Mouse (Mus musculus): Measurements from ENCODE around the gene Slc12a6.

Slc12a6 gene

DNA sequence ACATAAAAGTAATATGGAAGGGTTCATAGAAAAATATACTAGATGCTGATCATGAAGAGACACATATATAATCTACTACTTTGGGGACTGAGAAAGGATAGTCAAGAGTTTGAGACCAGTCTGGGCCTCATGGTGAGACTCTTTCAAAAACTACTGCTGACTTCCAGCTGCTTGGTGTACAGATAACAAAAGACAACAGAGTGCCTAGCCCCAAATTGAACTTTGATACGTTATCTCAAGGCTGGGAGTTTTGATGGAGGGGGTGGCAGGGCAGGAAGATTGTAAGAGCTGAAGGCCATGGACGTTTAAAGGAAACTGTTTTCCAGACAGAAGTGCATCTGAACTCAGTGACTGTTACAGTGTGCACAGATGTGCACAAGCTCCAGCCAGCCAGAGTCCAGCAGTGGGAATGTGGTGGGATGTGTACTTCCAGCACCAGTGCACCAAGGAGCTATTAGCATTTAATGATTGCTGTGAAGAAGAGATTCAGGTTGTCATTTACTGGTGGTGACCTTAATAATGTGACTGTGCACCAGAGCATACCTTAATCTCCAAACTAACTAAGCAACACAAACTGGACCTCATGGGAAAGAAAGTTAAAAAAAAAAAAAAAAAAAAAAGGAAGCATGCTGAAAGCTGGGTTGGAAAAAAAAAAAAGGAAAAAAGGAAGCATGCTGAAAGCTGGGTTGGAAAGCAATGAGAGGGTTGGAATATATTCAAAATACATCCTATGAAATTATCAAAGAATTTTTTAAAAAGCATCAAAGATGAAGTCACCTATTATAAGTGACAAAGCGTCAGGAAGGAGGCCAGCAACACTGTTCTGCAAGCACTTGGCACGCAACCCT is 66.7 kb downstream of the Slc12a6 start:
- no peak for DNase-seq

DNA sequence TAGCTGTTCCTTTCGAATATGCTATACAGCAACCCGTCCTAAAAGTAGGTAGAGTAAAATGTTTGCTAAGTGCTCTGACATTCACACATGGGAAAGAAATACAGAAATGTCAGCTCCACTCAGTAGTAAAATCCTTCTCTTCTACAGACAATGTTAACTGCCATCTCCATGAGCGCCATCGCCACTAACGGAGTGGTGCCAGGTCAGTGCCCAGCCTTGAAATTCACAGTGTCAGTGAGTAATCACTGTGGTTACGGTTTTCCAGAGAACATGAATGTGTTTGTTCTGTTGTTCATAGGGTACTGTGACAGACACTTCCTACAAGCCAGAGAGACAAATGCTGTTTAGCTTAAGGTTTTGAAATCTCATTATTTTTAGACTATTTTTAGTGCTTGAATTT is 71.6 kb downstream of the Slc12a6 start:
- no peak for DNase-seq

DNA sequence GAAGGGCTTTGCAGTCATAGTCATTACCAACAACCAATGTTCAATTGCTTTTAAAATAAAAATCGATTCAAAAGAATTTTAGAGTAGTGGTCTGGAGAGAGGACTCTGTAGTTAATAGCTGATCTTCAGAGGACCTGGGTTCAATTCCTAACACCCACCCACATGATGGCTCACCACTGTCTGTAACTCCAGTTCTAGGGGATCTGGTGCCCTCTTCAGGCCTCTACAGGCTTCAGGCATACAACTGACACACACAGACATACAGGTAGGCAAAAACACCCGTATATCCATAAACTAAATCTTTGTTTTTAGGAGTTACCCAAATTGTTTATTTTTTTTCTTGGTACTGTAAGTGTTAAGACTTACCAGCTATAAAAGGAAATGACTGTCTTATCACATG is 74.1 kb downstream of the Slc12a6 start:
- DNase-seq: peak in 1 of 2 experiments; percentile 22

DNA sequence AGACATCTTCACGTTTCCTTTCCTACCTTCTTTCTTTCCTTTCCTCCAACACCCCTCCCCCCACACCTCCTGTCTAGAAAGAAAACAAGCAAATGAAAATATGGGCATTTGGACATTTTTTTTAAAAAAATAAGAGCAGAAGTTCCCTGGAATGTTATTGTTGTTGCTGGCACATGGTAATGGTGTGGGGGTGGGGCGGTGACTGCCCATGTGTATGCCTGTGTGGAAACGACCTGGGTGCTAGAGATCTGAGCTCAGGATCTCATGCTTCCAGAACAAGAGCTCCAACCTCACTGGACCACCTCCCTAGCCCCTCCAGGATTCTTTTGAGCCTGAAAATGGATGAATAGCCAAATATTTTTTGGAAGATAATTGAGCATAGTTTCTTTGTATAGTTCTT is 75.5 kb downstream of the Slc12a6 start:
- no peak for DNase-seq

DNA sequence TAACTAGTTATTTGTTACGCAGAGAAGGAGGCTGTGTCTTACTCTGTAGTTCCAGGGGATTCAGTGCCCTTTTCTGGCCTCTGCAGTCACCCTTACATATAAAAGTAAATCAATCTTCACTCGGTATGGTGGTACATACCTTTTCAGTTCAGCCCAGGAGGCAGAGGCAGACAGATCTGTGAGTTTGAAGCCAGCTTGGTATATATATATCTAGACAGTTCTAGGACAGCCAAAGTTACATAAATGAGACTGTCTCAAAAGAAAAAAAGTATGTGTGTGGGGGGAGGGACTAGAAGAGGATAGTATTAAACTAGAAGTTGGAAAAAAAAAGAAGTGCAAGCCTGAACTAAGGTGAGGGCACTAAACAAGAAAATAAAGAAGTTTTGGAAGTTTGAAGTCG is 82.6 kb downstream of the Slc12a6 start:
- DNase-seq: no peak

DNA sequence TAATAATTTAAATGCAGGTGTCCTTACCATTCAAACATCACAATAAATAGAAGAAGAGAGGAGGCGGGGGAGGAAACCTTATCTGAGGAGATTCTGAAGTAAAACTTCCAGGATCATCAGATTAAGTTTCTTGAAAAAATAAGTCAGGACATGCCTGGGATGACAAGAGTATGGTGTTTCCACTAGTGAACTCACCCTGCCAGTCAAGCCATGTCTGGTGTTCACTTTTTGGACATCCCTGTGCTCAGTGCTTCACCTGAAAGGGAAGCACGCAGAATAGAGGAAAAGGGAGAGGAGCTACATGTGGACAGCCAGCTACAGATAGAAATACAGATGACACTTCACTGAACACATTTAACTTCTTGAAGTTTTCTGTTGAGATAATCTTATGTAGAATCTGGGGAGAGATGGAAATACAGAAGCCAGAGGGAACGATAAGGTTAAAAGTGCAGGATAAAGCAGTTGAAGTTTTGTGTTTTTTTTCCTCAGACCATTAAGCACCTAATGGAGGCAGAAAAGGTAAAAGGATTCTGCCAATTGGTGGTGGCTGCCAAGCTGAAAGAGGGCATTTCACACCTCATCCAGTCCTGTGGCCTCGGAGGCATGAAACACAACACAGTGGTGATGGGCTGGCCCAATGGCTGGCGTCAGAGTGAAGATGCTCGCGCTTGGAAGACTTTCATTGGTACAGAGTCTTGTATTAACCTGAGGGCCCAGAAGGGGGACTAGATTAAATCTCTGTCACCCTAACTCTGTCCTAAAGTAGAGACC is 88.2 kb downstream of the Slc12a6 start:
- DNase-seq: no peak

DNA sequence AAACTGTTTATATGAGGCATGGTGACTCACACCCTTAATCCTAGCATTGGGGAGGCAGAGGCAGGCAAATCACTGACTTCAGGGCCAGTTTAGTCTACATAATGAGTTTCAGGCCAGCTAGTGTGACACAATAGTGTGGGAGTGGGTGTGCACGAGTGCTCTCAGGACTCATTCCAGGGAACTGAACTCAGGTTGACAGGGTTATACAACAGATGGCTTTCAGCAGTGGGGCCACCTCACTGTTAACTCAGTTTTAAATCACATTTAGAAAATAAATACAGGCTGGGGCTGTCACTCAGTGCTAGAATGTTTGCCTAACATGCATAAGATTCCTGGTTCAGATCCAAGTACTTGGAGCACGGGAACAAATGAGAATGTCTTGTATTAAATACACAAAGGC is 94.0 kb downstream of the Slc12a6 start:
- no peak for DNase-seq

DNA sequence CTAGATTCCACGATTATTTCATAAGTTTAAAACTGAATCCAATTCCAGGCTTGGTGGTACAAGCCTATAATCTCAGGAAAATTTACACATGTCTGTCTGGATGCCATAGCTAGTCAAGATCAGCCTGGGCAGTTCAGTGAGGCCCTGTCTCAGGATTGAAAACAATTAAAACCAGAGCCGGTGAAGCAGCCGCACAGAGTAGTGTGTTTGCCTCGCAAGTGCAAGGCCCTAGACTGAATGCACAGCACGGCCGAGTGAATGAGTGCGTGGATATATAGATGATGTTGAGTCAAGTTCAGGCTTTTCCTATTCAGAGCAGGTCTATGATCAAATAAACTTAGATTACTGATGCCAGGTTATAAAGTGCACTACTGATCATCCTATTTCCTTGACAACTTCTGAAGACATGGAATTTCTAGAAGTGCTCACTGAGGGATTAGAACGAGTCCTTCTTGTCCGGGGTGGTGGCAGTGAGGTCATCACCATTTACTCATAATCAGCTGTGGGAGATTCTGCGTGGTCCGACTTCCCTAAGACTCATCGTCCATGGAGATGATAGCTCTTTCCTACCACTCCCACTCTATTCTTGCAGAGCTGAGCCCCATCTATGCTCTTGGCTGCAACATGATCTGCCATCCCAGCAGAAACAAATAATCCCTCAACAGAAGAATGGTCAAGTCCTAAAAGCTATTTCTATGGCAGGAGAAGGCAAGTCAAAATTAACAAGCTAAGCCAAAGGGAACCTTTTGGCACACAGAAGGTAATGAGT is 94.6 kb downstream of the Slc12a6 start:
- no peak for DNase-seq

DNA sequence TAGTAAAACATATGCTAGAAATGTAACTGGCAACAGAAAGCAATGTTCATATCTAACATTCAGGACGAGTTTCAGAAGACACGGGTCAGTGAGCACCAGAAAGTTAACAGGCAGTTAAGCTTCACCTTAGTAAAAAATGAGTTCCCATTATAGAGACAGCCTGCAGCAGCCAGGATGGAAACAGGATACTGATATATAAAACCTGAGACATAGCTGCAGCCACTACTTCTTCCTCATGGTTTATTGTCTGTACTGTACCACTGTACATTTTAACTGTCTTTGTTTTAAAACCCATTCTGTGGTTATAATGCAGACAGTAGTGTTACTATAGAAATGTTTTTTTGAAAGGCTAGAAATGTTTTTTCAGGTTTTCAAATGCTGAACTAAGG is 95.2 kb downstream of the Slc12a6 start:
- DNase-seq: no peak

DNA sequence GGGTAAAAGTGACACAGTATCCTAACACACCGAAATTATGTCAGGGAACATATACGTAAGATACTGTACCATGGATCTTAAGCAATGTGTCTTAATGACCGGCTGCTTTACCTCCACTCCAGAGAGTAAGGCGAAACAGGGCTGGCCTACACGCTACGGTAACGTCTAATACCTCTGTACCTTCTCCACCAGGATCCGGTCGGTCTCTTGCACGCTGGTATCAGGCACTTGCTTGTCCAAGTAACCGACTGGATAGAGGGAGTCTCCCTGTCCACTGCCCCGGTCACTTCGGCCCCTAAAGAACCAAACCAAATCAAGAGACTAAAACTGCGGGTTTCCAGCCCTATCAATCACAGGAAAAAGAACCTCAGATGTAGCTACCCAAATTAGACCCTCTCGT is 101.6 kb downstream of the Slc12a6 start:
- DNase-seq: no peak

DNA sequence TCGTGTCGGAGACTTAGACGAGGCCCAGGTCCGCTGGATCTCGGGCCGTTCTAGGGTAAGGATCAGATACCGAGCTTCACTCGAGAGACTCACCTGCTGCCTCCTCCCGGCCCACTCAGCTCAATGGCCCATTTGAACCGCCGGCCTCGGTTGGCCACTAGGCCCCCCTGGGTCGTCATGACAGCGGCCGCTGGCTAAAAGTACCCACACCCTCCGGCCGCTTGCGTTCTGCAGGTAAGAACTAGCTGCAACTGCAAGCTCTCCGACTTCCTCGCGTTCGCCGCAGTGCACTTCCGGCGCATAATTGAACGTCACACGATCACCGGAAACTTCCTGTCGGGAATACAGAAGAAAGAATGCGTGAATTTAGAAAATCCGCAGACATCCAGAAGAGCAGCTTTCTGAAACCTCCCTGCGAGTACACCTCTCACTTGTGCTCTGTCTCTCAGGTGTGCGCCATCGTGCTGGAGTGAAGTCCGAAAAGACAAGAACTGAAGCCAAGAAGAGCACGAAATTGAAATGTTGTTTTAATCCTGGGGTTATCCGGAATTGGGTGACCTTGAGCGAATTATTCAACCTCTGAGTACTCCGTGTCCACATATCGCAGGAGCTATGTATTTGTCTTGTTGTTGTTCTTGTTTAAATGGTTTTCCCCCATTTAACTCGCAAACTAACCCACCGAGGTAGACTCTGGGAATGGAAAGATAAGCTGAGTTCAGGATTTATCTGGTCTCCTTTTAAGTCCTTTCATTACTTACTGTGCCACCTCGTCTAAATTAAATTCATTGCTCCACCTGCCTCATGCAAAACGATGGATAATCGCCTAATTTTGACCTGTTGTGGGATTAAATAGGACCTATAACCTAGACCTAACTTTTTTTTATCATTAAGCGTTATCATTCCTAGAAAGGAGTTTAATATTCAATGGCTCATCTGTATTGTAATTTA is 102.4 kb downstream of the Slc12a6 start, which contains the start of gene Emc4:
Gene Emc4, minus strand, starts transcription at position 302 of the 948 bp plus-strand sequence.
- peak; percentile 85 to 93 for DNase-seq

DNA sequence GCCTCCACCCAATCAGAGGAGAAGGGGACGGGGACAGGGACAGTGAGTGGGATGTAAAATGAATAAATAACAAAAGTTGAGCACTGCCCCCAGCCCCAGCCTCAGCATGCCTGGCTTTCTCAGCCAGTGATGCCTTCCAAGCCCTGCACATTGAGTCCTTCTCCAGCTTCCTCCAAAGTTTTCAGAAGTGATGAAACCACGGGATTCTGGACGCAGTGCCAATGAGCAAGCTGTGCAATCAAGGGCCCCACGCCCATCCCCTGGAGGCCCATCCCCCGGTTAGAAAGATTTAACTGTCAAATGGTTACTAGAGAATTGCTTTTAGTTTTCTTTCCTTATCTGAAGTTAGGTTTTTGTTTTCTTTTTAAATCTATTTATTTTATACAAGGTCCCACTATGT is 104.3 kb downstream of the Slc12a6 start:
- DNase-seq: no peak

DNA sequence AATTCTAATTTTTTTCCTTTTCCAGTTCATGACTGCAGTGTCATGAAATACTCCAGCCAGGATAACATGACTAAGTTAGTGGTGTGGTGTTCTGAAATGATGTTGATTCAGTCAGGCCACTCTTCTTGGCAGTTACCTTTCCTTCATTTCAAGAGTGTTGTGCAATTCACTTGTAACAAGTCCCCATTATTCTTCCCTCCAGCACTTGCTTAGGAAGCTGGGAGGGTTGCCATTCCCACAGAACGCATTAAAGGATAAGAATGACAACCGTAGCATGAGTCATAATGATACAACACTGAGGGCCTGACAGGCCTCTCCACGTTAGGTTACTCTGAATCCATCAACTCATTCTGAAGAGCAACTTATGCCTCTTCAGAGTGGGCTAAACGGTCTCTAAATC is 107.5 kb downstream of the Slc12a6 start:
- DNase-seq: no peak

DNA sequence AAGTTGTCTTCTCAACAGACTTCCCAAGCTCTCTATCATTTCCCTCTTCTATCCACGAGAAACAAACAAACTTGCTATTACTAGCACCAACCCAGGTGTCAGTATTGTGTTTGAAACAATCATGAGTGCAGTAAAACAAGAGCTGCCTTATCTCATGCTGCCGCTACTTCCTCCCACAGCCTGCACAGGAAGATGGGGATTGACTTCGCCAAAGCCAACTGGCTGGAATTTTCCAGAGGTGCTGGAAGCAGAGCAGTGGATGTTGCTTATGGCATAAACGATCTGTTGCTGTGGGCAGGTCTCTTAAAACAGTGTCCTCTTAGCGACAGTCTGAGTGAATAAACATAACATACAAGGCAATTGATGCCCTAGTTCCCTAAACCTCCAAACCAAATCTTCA is 109.0 kb downstream of the Slc12a6 start:
- DNase-seq: peak in 1 of 2 experiments; percentile 22

DNA sequence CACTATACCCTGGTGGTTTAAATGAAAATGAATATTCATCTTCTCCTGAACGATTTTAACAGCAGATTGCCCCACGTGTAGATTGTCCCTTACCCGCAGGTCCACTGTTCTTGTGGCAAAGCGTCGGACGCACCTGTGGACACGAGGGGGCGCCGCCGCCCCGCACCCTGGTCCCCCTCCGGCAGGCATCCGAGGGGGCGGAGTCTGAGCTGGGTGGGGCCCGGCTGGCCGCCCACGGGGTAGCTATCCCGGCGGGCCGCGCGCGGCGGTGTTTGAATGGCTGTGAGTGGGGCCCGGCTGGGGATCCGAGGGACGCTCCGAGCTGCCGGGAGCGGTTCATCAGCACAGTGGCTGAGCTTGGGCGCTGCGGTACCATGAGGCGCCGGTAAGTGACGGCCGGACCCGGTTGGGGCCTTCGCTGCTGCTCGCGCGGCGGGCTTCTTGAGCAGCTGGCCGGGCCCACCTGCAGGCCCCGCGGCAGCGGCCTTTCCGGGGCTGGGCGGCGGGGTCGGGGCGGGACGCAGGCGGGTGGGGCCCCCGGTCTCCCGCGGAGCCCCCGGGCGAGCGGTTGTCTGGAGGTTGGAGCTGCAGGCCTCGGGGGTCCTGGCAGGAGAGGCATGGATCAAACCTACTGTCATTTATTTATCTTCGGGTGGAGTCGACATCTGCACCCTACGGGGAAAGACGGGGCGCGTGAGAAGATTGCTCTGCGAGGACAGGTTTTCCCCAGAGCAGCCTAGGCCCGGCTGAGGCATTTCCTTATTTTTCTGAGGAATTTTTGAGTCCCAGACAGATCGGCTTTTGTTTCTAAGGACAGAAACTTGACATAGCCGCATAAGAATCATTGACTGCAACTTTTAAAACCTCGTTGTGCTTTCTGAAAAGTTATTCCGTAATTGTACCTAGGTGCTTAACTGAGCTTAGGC is 113.6 kb downstream of the Slc12a6 start, which contains the start of gene Katnbl1:
Gene Katnbl1, plus strand, starts transcription at position 239 of the 926 bp plus-strand sequence.
- DNase-seq: peak; percentile 90 to 92

DNA sequence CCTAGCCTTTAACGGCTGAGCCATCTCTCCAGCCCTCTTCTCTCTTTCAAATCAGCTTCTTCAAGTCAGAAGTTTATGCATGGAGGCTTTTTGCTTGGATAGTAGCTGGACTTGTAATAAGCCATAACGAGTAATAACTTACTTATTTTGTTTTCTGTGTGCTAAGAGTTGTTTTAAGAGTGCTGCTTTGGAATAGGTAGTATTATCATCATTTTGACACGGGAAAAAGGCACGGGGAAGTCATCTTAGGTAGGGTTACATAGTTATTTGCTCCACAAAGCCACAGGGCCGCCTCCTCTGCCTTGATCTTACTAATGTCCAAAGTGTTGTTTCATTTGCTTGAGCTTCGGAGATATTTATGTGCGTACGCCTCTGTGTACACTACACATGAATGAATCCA is 114.5 kb downstream of the Slc12a6 start:
- DNase-seq: no peak

DNA sequence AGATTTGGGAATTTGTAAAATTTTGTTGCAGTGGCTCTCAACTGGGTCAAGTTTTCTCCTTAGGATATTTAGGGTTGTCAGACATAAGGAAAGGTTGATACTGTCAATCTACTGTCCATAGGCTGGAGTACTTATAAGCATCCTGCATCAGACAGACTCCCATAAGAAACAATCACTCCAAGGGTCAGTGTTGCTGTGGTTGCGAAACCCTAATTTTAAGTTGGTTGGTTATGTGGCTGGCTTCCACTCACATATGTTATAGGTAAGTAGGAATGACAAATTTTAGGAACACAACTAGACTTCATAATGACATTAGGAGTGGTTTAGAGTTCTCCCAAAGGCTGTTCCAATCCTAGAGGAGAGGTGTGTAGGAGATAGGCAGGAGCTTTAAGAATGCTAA is 115.6 kb downstream of the Slc12a6 start:
- DNase-seq: no peak

DNA sequence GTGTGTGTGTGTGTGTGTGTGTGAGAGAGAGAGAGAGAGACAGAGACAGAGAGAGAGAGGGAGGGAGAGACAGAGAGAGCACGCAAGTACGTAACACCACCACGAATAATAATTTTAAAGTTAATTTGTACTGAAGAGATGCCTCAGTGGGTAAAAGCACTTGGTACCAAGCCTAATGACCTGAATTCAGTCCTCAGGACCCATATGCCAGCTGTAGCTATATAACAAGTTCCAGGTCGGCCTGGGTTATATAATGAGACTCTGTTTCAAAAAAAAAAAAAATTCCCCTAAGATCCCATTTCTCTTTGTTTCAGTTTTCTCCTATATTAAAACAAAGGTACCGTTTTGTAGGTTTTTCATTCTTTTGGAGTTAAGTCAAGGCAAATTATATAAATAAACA is 125.2 kb downstream of the Slc12a6 start:
- no peak for DNase-seq

DNA sequence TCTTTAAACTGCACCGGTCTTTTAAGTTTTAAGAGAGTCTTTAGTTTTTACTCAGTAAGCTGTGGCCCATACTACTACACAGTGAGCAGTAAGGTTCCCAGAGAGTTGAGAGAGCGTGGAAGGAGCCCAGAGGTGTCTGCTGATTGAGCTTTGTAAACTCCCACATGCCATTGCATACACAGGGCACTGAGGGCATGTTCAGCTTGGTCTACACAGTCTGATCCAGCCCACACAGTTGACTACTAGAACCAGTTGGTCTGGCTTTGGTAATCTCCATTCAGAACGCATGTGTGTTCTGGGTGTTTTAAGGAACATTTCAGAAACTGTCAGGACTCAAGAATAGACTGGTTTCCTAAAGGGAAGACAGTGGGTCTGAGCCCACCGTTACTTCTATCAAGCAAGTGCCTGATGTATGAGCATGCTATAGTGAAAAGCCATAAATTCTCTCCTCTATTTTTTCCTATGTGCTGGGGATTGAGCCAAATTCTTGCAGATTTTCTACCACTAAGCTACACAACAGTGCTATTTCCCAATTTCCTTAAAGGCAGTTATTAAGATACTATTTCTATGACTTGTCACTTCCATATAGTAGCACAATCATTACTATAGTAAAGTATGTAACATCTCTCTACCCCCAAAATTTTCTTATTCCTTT is 125.8 kb downstream of the Slc12a6 start:
- no peak for DNase-seq

DNA sequence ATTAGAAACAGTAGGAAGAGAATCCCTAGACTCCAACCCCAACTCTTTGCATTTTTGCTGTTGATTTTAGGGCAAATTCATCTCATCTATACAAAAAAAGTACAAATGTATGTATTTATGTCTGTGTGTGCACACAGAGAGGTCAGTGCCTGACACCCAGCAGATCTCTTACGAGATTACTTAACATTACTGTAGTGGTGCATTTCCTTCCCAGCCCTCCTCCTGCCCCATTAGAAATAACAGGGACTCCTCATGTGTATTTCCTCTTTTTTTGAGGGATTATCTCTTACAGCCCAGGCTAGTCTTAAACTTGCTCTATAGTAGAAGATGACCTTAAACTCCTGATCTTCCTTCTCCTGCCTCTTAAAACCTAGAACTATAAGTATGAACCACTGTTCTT is 127.1 kb downstream of the Slc12a6 start:
- no peak for DNase-seq
